Mouse (Mus musculus): ENCODE measurements around the gene Ppp1r14a. TPM values are rescaled to one million over a fixed set of nuclear protein-coding genes. Genes with fewer than 3 reads are reported as not detected.

The Ppp1r14a gene
- polyA plus RNA-seq, 1 experiment from 2014 or later = 17.0 TPM

GRCm38 (mm10) chr7:29304463-29305262 lies 15.6 kb downstream of the Ppp1r14a start:
- Histone ChIP-seq H3K4me1 (replicated peaks) (peaks cover 43% of the 10 kb centered on the region), H3K9ac (peak overlapping the region; percentile 28), H3K4me2 (peak overlapping the region; percentile 97), H3K9me3 (replicated peaks) (no peaks in the 10 kb centered on the region), H3K27ac (no peak overlapping the region), H3K27me3 (peaks cover 77% of the 10 kb centered on the region), H3K36me3 (no peaks in the 10 kb centered on the region), H3K4me3 (peak overlapping the region; percentile 61)
- WGBS = under 1% methylated on average over 44 of the region's 48 CpGs
- no peak for ATAC-seq (replicated peaks; ENCODE audit: insufficient number of reproducible peaks, insufficient read depth, low FRiP score, low read depth)

- Histone ChIP-seq H3K4me3 (peak overlapping the region; percentile 61), H3K9me3 (replicated peaks) (no peaks in the 10 kb centered on the region), H3K36me3 (no peaks in the 10 kb centered on the region), H3K9ac (peak overlapping the region; percentile 28), H3K4me2 (peak overlapping the region; percentile 97), H3K4me1 (replicated peaks) (peaks cover 44% of the 10 kb centered on the region), H3K27me3 (peaks cover 80% of the 10 kb centered on the region), H3K27ac (no peak overlapping the region)
- 26% methylated on average over 9 of the region's 9 CpGs for WGBS
- ATAC-seq (replicated peaks; ENCODE audit: insufficient number of reproducible peaks, insufficient read depth, low FRiP score, low read depth) = no peak
Measured at GRCm38 (mm10) chr7:29305263-29305988, 16.3 kb downstream of the Ppp1r14a start.

- H3K27me3 ChIP-seq = peaks cover 85% of the 10 kb centered on the region
- no peaks in the 10 kb centered on the region for H3K36me3 ChIP-seq
- ATAC-seq (replicated peaks; ENCODE audit: insufficient number of reproducible peaks, insufficient read depth, low FRiP score, low read depth) = no peak
- H3K4me3 ChIP-seq = no peak overlapping the region
- H3K4me2 ChIP-seq = no peak overlapping the region
- peaks cover 44% of the 10 kb centered on the region for H3K4me1 ChIP-seq (replicated peaks)
- H3K9ac ChIP-seq = no peak overlapping the region
- 53% methylated on average over 7 of the region's 7 CpGs for WGBS
- no peaks in the 10 kb centered on the region for H3K9me3 ChIP-seq (replicated peaks)
- H3K27ac ChIP-seq = no peak overlapping the region
Measured at GRCm38 (mm10) chr7:29306108-29306507, 17.0 kb downstream of the Ppp1r14a start.

GRCm38 (mm10) chr7:29306619-29307018 lies 17.5 kb downstream of the Ppp1r14a start:
- Histone ChIP-seq H3K4me3 (no peak overlapping the region), H3K9ac (no peak overlapping the region), H3K4me2 (no peak overlapping the region), H3K9me3 (replicated peaks) (no peaks in the 10 kb centered on the region), H3K27ac (no peak overlapping the region), H3K27me3 (peaks cover 89% of the 10 kb centered on the region), H3K36me3 (no peaks in the 10 kb centered on the region), H3K4me1 (replicated peaks) (peaks cover 44% of the 10 kb centered on the region)
- 33% methylated on average over 7 of the region's 7 CpGs for WGBS
- ATAC-seq (replicated peaks; ENCODE audit: insufficient number of reproducible peaks, insufficient read depth, low FRiP score, low read depth) = no peak

- H3K4me2 ChIP-seq = peak overlapping the region; percentile 97
- H3K9ac ChIP-seq = peak overlapping the region; percentile 56
- H3K36me3 ChIP-seq = no peaks in the 10 kb centered on the region
- peaks cover 82% of the 10 kb centered on the region for H3K27me3 ChIP-seq
- peak overlapping the region; percentile 71 for H3K4me3 ChIP-seq
- 2% methylated on average over 42 of the region's 42 CpGs for WGBS
- peaks cover 44% of the 10 kb centered on the region for H3K4me1 ChIP-seq (replicated peaks)
- ATAC-seq (replicated peaks; ENCODE audit: insufficient number of reproducible peaks, insufficient read depth, low FRiP score, low read depth) = peak; percentile 78
- H3K27ac ChIP-seq = no peak overlapping the region
- no peaks in the 10 kb centered on the region for H3K9me3 ChIP-seq (replicated peaks)
Measured at GRCm38 (mm10) chr7:29307350-29308104, 18.4 kb downstream of the Ppp1r14a start.

- Histone ChIP-seq H3K9ac (peak overlapping the region; percentile 54), H3K36me3 (no peaks in the 10 kb centered on the region), H3K9me3 (replicated peaks) (no peaks in the 10 kb centered on the region), H3K4me3 (peak overlapping the region; percentile 51), H3K4me2 (peak overlapping the region; percentile 90), H3K27me3 (peaks cover 74% of the 10 kb centered on the region), H3K4me1 (replicated peaks) (peaks cover 36% of the 10 kb centered on the region), H3K27ac (no peak overlapping the region)
- no peak for ATAC-seq (replicated peaks; ENCODE audit: insufficient number of reproducible peaks, insufficient read depth, low FRiP score, low read depth)
- under 1% methylated on average over 36 of the region's 36 CpGs for WGBS
Measured at GRCm38 (mm10) chr7:29309221-29309721, 20.2 kb downstream of the Ppp1r14a start.

- Histone ChIP-seq H3K36me3 (no peaks in the 10 kb centered on the region), H3K9me3 (replicated peaks) (no peaks in the 10 kb centered on the region), H3K9ac (peak overlapping the region; percentile 54), H3K4me2 (peak overlapping the region; percentile 90), H3K4me3 (peak overlapping the region; percentile 51), H3K4me1 (replicated peaks) (peaks cover 31% of the 10 kb centered on the region), H3K27ac (no peak overlapping the region), H3K27me3 (peaks cover 72% of the 10 kb centered on the region)
- 5% methylated on average over 5 of the region's 5 CpGs for WGBS
- no peak for ATAC-seq (replicated peaks; ENCODE audit: insufficient number of reproducible peaks, insufficient read depth, low FRiP score, low read depth)
Measured at GRCm38 (mm10) chr7:29309749-29310148, 20.6 kb downstream of the Ppp1r14a start.

GRCm38 (mm10) chr7:29313051-29313450 lies 23.9 kb downstream of the Ppp1r14a start:
- Histone ChIP-seq H3K4me1 (replicated peaks) (peaks cover 30% of the 10 kb centered on the region), H3K4me2 (no peak overlapping the region), H3K36me3 (no peaks in the 10 kb centered on the region), H3K9ac (no peak overlapping the region), H3K4me3 (no peak overlapping the region), H3K27ac (no peak overlapping the region), H3K9me3 (replicated peaks) (no peaks in the 10 kb centered on the region), H3K27me3 (peaks cover 64% of the 10 kb centered on the region)
- 42% methylated on average over 9 of the region's 9 CpGs for WGBS
- ATAC-seq (replicated peaks; ENCODE audit: insufficient number of reproducible peaks, insufficient read depth, low FRiP score, low read depth) = no peak

- Histone ChIP-seq H3K4me2 (no peak overlapping the region), H3K4me3 (no peak overlapping the region), H3K27me3 (peaks cover 64% of the 10 kb centered on the region), H3K9me3 (replicated peaks) (no peaks in the 10 kb centered on the region), H3K36me3 (no peaks in the 10 kb centered on the region), H3K4me1 (replicated peaks) (peaks cover 34% of the 10 kb centered on the region), H3K9ac (no peak overlapping the region), H3K27ac (no peak overlapping the region)
- no peak for ATAC-seq (replicated peaks; ENCODE audit: insufficient number of reproducible peaks, insufficient read depth, low FRiP score, low read depth)
- 56% methylated on average over 9 of the region's 9 CpGs for whole genome bisulfite sequencing
Measured at GRCm38 (mm10) chr7:29313572-29314261, 24.6 kb downstream of the Ppp1r14a start.

- no peak overlapping the region for H3K4me2 ChIP-seq
- peaks cover 31% of the 10 kb centered on the region for H3K4me1 ChIP-seq (replicated peaks)
- H3K9ac ChIP-seq = no peak overlapping the region
- no peak overlapping the region for H3K27ac ChIP-seq
- H3K9me3 ChIP-seq (replicated peaks) = no peaks in the 10 kb centered on the region
- no peak for ATAC-seq (replicated peaks; ENCODE audit: insufficient number of reproducible peaks, insufficient read depth, low FRiP score, low read depth)
- WGBS = 65% methylated on average over 13 of the region's 13 CpGs
- peaks cover 59% of the 10 kb centered on the region for H3K27me3 ChIP-seq
- H3K4me3 ChIP-seq = no peak overlapping the region
- no peaks in the 10 kb centered on the region for H3K36me3 ChIP-seq
Measured at GRCm38 (mm10) chr7:29314844-29315628, 25.9 kb downstream of the Ppp1r14a start.
